Mouse (Mus musculus) embryonic facial prominence, embryonic 13.5 days (tissue): ENCODE measurements around the gene Btbd35f4. TPM values are rescaled to one million over a fixed set of nuclear protein-coding genes. Genes with fewer than 3 reads are reported as not detected.
"Not testable (repeated sequence)": the region's sequence is repeated elsewhere in the genome, so short reads cannot be mapped to it uniquely, and the experiment has no call there.

Experiments used
- ATAC-seq: fragments of 200-750 bp; cut with Nextera tagmentation; 2 replicates; pipeline ENCODE4 v1.8.0; 2017; ENCODE audit warnings: low read depth; ENCODE audit not compliant: insufficient number of reproducible peaks, insufficient read depth, low FRiP score, low TSS enrichment
- H3K27ac ChIP-seq: fragments of 300-500 bp; sonication (generic); 2 replicates; pipeline ENCODE4 v1.5.1; 2015; ENCODE audit warnings: moderate library complexity, mild to moderate bottlenecking, inconsistent platforms
- H3K27me3 ChIP-seq: fragments of 300-500 bp; sonication (generic); 2 replicates; pipeline ENCODE4 v1.6.1; 2015; ENCODE audit warnings: mild to moderate bottlenecking, inconsistent platforms
- H3K36me3 ChIP-seq: fragments of 300-500 bp; sonication (generic); 2 replicates; pipeline ENCODE4 v1.6.1; 2015; ENCODE audit warnings: mild to moderate bottlenecking, inconsistent platforms
- H3K4me1 ChIP-seq: fragments of 300-500 bp; sonication (generic); 2 replicates; pipeline ENCODE4 v1.6.1; 2015; ENCODE audit warnings: inconsistent platforms
- H3K4me2 ChIP-seq: fragments of 300-500 bp; sonication (generic); 2 replicates; pipeline ENCODE4 v1.6.1; 2015; ENCODE audit warnings: moderate library complexity, mild to moderate bottlenecking, inconsistent platforms
- H3K4me3 ChIP-seq: fragments of 300-500 bp; sonication (generic); 2 replicates; pipeline ENCODE4 v1.5.1; 2015; ENCODE audit warnings: mild to moderate bottlenecking, inconsistent platforms
- H3K9ac ChIP-seq: fragments of 300-500 bp; sonication (generic); 2 replicates; pipeline ENCODE4 v1.6.1; 2015; ENCODE audit warnings: mild to moderate bottlenecking, inconsistent platforms
- H3K9me3 ChIP-seq: fragments of 300-500 bp; sonication (generic); 2 replicates; pipeline ENCODE4 v1.6.1; 2016; ENCODE audit warnings: inconsistent platforms
- WGBS: fragments of 180-500 bp; shearing (Covaris S2); methylation state at CpG from one replicate; pipeline ENCODE4 v1.1.7; 2015; ENCODE audit warnings: mixed read lengths; 5-methylcytosine and 5-hydroxymethylcytosine counted together
- polyA plus RNA-seq: library from polyadenylated mRNA; unstranded; fragments of >200 nt; fragmentation: Nextera tagmentation; extraction: Ambion mirVana; gene quantifications from 2 replicates; pipeline ENCODE4 v1.2.1, GENCODE M21; 2015

Gene Btbd35f4
- polyA plus RNA-seq: not detected in 2 replicates

DNA sequence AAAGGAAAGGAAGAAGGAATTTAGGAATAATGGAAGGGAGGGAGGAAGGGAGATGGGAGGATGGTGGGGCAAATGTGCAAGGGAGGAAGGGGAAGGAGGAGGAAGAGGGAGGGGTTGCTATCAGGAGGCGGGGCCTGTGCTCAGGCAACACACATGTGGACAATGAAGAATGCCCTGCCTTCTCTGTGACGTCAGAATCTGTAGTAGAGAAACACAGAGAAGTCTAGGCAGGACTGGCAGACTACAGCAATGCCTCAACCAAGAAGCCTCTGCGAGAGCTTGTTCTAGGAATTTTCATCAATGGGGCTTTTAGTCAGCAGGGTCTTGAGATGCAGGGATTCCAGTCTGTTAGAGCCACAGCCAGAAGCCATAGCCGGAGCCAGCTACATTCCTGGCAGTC, at the start of gene Btbd35f4:
Btbd35f4 (plus strand) TSS at position 301 of the 400 bp plus-strand sequence.
- not testable (repeated sequence) for ATAC-seq, H3K27me3 ChIP-seq, H3K9ac ChIP-seq, H3K4me3 ChIP-seq, H3K36me3 ChIP-seq, H3K4me2 ChIP-seq, H3K9me3 ChIP-seq, H3K27ac ChIP-seq, H3K4me1 ChIP-seq
- WGBS: no CpG with 5 or more reads among the region's 4 CpGs

DNA sequence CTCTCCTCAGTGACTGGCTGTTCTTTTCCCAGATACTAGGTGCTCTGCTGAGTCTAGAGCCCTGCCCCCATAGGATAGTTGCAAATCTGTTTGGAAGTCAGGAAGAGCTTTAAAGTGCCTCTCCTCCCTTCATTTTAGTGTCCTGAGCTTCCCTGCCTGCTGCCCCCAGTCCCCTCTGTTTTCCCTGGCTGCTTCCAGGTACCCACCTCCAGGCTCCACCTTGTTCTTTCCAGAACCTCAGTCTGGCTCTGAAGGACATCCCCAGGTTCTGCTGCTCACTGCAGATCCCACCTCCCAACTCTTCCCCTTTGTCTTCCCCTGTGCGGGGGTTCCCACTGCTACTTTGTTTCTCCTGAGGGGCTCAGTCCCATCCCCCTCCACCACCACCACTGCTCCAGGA, 39.7 kb downstream of the Btbd35f4 start:
- H3K27me3 ChIP-seq: not testable (repeated sequence)

More for the DNA sequence above, 39.7 kb downstream of the Btbd35f4 start:
- not testable (repeated sequence) for H3K9me3 ChIP-seq, H3K4me2 ChIP-seq, H3K4me1 ChIP-seq, H3K36me3 ChIP-seq, H3K27ac ChIP-seq, H3K9ac ChIP-seq, H3K4me3 ChIP-seq, ATAC-seq
- no CpG with 5 or more reads among the region's 1 CpGs for WGBS

Other genes starting within 250 kb of the Btbd35f4 start
- not detected in 2 replicates for gene Btbd35f27, start 151.6 kb downstream of the Btbd35f4 start, polyA plus RNA-seq